Mouse (Mus musculus) small intestine, adult 2 months (tissue): ENCODE data around the gene Krt20.

Experiments
- CTCF ChIP-seq: fragments of 200-500 bp; IDR thresholded peaks from 2 replicates; pipeline ENCODE4 v1.5.1; 2012; ENCODE audit warnings: low read depth, mild to moderate bottlenecking, control low read depth, inconsistent platforms, low read length, moderate library complexity, mixed read lengths; ENCODE audit not compliant: insufficient replicate concordance, insufficient read length; ENCODE audit errors: extremely low read depth
- POLR2A ChIP-seq: fragments of 200-500 bp; IDR thresholded peaks from 2 replicates; pipeline ENCODE4 v1.6.1; 2012; ENCODE audit warnings: low read depth, mild to moderate bottlenecking, control low read depth, inconsistent platforms, low read length, moderate library complexity

GRCm38 (mm10) chr11:99390866-99391265, 47.1 kb downstream of the Krt20 start:
- TF ChIP-seq CTCF (no peak), POLR2A (no peak)
